Mouse (Mus musculus): Measurements from ENCODE around the gene Apold1. TPM values are rescaled to one million over a fixed set of nuclear protein-coding genes. Genes with fewer than 3 reads are reported as not detected.

Gene Apold1
- polyA plus RNA-seq, 2 experiments from 2014 or later, result 0.16 to 0.32 TPM

Other genes starting within 250 kb of the Apold1 start
- 1 to 10 TPM; 2.8 to 3.9 TPM for gene Dusp16, start 189.1 kb upstream of the Apold1 start, polyA plus RNA-seq (2017; shearing (Covaris generic))
- gene Crebl2, start 151.6 kb upstream of the Apold1 start, polyA plus RNA-seq (2017; shearing (Covaris generic)), result 10 to 100 TPM; 28.9 to 33.5 TPM
- gene Gpr19, start 83.1 kb upstream of the Apold1 start, polyA plus RNA-seq (2017; shearing (Covaris generic)), result 10 to 100 TPM in 1 of 2 experiments, 1 to 10 TPM in 1; 7.7 to 12.1 TPM
- gene Cdkn1b, start 61.3 kb upstream of the Apold1 start, polyA plus RNA-seq (2017; shearing (Covaris generic)), result 100 to 1,000 TPM in 1 of 2 experiments, 10 to 100 TPM in 1; 69.7 to 113 TPM
- 100 to 1,000 TPM; 167 to 189 TPM for gene Ddx47, start 29.9 kb downstream of the Apold1 start, polyA plus RNA-seq (2017; shearing (Covaris generic))
- gene Gprc5a, start 83.9 kb downstream of the Apold1 start, polyA plus RNA-seq (2017; shearing (Covaris generic)), result under 1 TPM; 0.55 to 0.67 TPM
- not detected for gene Gprc5d, start 136.6 kb downstream of the Apold1 start, polyA plus RNA-seq (2017; shearing (Covaris generic))
- 10 to 100 TPM; 18.0 to 23.1 TPM for gene Fam234b, start 216.3 kb downstream of the Apold1 start, polyA plus RNA-seq (2017; shearing (Covaris generic))
- 1 to 10 TPM in 1 of 2 experiments, not detected in 1; 1.0 TPM for gene Hebp1, start 216.3 kb downstream of the Apold1 start, polyA plus RNA-seq (2017; shearing (Covaris generic))